In the genomic region with DNA sequence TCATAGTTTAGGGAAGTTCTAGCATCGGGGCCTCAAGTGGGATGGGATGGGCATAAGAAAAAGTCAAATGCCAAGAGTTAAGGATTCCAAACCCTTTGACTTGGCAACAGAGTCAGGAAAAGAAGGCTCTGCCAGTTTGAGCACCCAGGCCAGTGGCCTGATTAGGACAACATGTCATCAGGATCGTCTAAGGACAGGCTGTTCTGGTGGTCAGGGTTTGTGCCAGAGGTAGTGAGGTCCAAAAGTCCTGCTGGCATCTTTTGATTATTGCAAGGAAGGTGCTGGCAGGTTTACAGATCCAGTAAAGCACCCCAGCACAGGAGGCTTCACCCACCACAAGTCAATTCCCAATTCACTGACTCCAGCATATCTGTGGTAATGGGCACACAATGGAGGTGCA, we compare ENCODE assay signal across 41 mouse cellular contexts. TPM values are rescaled to one million over a fixed set of nuclear protein-coding genes. Genes with fewer than 3 reads are reported as not detected.
"Had no signal": no experiment of that assay in that cellular context is flagged by ENCODE, and none has a peak within 500 bp of the region (broad histone marks: within the 10 kb centered on the region; RNA-seq: fewer than 3 reads in every experiment).

No protein-coding gene starts in this region.

- H3K4me3 ChIP-seq: forebrain, embryonic 15.5 days; heart, embryonic 10.5 days; heart, embryonic 12.5 days; hindbrain, embryonic 13.5 days; hindbrain, embryonic 15.5 days; limb, embryonic 13.5 days; limb, embryonic 15.5 days; liver, embryonic 13.5 days; liver, embryonic 15.5 days had no signal

- DNase-seq: forebrain, postnatal 0 days; gastrocnemius, postnatal 14 days; gastrocnemius, postnatal 36 days; heart, adult 18-20 months; heart, postnatal 10 days; heart, postnatal 36 days; kidney, adult 11 months; kidney, postnatal 10 days; layer of hippocampus, adult 9-11 months; layer of hippocampus, postnatal 36 days; left cerebral cortex, postnatal 4 days; liver, embryonic 13.5 days; lung, adult 18-20 months had no signal

- H3K4me2 ChIP-seq: forebrain, embryonic 15.5 days; heart, embryonic 12.5 days; hindbrain, embryonic 13.5 days; hindbrain, embryonic 15.5 days; limb, embryonic 13.5 days; limb, embryonic 15.5 days; liver, embryonic 11.5 days; liver, embryonic 13.5 days; liver, embryonic 15.5 days had no signal

- ATAC-seq: forebrain, embryonic 15.5 days; forebrain, postnatal 0 days; hindbrain, postnatal 0 days; intestine, embryonic 16.5 days had no signal

- H3K36me3 ChIP-seq: forebrain, embryonic 15.5 days; heart, embryonic 10.5 days; heart, embryonic 12.5 days; hindbrain, embryonic 13.5 days; hindbrain, embryonic 15.5 days; limb, embryonic 13.5 days; limb, embryonic 15.5 days; liver, embryonic 13.5 days; liver, embryonic 15.5 days had no signal

- H3K27me3 ChIP-seq: forebrain, embryonic 15.5 days; heart, embryonic 12.5 days; hindbrain, embryonic 13.5 days; hindbrain, embryonic 15.5 days; limb, embryonic 13.5 days; limb, embryonic 15.5 days; liver, embryonic 13.5 days; liver, embryonic 15.5 days had no signal

- H3K9ac ChIP-seq: forebrain, embryonic 15.5 days; forebrain, postnatal 0 days; heart, embryonic 12.5 days; hindbrain, embryonic 13.5 days; hindbrain, embryonic 15.5 days; limb, embryonic 13.5 days; limb, embryonic 15.5 days; liver, embryonic 13.5 days; liver, embryonic 15.5 days had no signal

- H3K27ac ChIP-seq: forebrain, embryonic 15.5 days; heart, embryonic 10.5 days; hindbrain, embryonic 13.5 days; hindbrain, embryonic 15.5 days; hindbrain, postnatal 0 days; limb, embryonic 13.5 days; limb, embryonic 15.5 days; liver, embryonic 13.5 days; liver, embryonic 15.5 days had no signal

- H3K9me3 ChIP-seq: forebrain, embryonic 15.5 days; hindbrain, embryonic 13.5 days; hindbrain, embryonic 15.5 days; limb, embryonic 15.5 days; liver, embryonic 13.5 days; liver, embryonic 15.5 days had no signal

- H3K4me1 ChIP-seq: forebrain, embryonic 15.5 days; heart, embryonic 10.5 days; heart, embryonic 12.5 days; hindbrain, embryonic 13.5 days; hindbrain, embryonic 15.5 days; limb, embryonic 13.5 days; limb, embryonic 15.5 days; liver, embryonic 13.5 days; liver, embryonic 15.5 days had no signal

RNA-seq across cellular contexts. Expression of a gene that starts 46.2 kb away (rescaled TPM):
- total RNA-seq: forebrain, postnatal 0 days; gastrocnemius, adult 18-20 months; gastrocnemius, adult 8-10 months; gastrocnemius, postnatal 14 days; gastrocnemius, postnatal 36 days; heart, adult 18-20 months; heart, adult 8-10 months; heart, postnatal 10 days; heart, postnatal 36 days; hematopoietic stem cell, adult 5-6 weeks; hindbrain, postnatal 0 days; layer of hippocampus, adult 18-20 months; layer of hippocampus, adult 8-10 months; layer of hippocampus, postnatal 14 days; layer of hippocampus, postnatal 36 days; left cerebral cortex, adult 18-20 months; left cerebral cortex, adult 8-10 months; left cerebral cortex, postnatal 10 days; left cerebral cortex, postnatal 25 days; left cerebral cortex, postnatal 4 days had no signal
- polyA plus RNA-seq: forebrain, embryonic 15.5 days; forebrain, postnatal 0 days; heart, embryonic 10.5 days; heart, embryonic 12.5 days; heart, embryonic 14.5 days; heart, embryonic 16.5 days; hindbrain, embryonic 11.5 days; hindbrain, embryonic 13.5 days; hindbrain, embryonic 15.5 days; hindbrain, postnatal 0 days; intestine, embryonic 14.5 days; large intestine, adult 2 months; limb, embryonic 11.5 days; limb, embryonic 13.5 days; limb, embryonic 15.5 days; liver, embryonic 11.5 days; liver, embryonic 13.5 days; liver, embryonic 15.5 days had no signal
